Mouse (Mus musculus) monocyte, adult 59 days (primary cell): ENCODE measurements around the gene Olfr584. TPM values are rescaled to one million over a fixed set of nuclear protein-coding genes. Genes with fewer than 3 reads are reported as not detected.

Source experiments
- total RNA-seq, 2 experiments: library from RNA; stranded (reverse); gene quantifications; one replicate each; pipeline ENCODE4 v1.2.4; 2023

Gene Olfr584
- not detected for total RNA-seq

GRCm38 (mm10) chr7:103081585-103081984 lies at the start of gene Olfr584:
Olfr584 (plus strand) TSS chr7:103081885.

GRCm38 (mm10) chr7:103037724-103038123 lies 44.0 kb upstream of the Olfr584 start, which contains the start of gene Olfr582:
Olfr582 (plus strand) TSS chr7:103038024.

GRCm38 (mm10) chr7:103051000-103051399 lies 30.7 kb upstream of the Olfr584 start, which contains the start of gene Olfr583:
Olfr583 (plus strand) TSS chr7:103051300.

GRCm38 (mm10) chr7:103097420-103097819 lies 15.7 kb downstream of the Olfr584 start, which contains the start of gene Olfr585:
Olfr585 (plus strand) TSS chr7:103097720.

GRCm38 (mm10) chr7:103125538-103125937 lies 43.9 kb downstream of the Olfr584 start, which contains the start of gene Olfr586:
Olfr586 (minus strand) TSS chr7:103125638.

Other genes starting within 250 kb of the Olfr584 start
- gene Olfr566, start 223.1 kb upstream of the Olfr584 start, total RNA-seq = not detected
- gene Olfr568, start 204.8 kb upstream of the Olfr584 start, total RNA-seq = not detected
- gene Olfr569, start 191.0 kb upstream of the Olfr584 start, total RNA-seq = not detected
- gene Olfr570, start 187.3 kb upstream of the Olfr584 start, total RNA-seq = not detected
- gene Olfr571, start 164.3 kb upstream of the Olfr584 start, total RNA-seq = not detected
- not detected for gene Olfr572, start 157.5 kb upstream of the Olfr584 start, total RNA-seq
- gene Olfr573-ps1, start 139.3 kb upstream of the Olfr584 start, total RNA-seq = not detected
- gene Olfr574, start 133.4 kb upstream of the Olfr584 start, total RNA-seq = not detected
- not detected for gene Olfr575, start 123.1 kb upstream of the Olfr584 start, total RNA-seq
- gene Olfr576, start 119.2 kb upstream of the Olfr584 start, total RNA-seq = not detected
- not detected for gene Olfr577, start 105.9 kb upstream of the Olfr584 start, total RNA-seq
- gene Olfr578, start 92.6 kb upstream of the Olfr584 start, total RNA-seq = not detected
- not detected for gene Olfr582, start 43.9 kb upstream of the Olfr584 start, total RNA-seq
- gene Olfr583, start 30.6 kb upstream of the Olfr584 start, total RNA-seq = not detected
- gene Olfr585, start 15.8 kb downstream of the Olfr584 start, total RNA-seq = not detected
- not detected for gene Olfr586, start 43.8 kb downstream of the Olfr584 start, total RNA-seq
- gene Olfr588-ps1, start 59.0 kb downstream of the Olfr584 start, total RNA-seq = not detected
- not detected for gene Olfr589, start 74.5 kb downstream of the Olfr584 start, total RNA-seq
- not detected for gene Olfr591, start 96.5 kb downstream of the Olfr584 start, total RNA-seq
- gene Olfr592, start 102.9 kb downstream of the Olfr584 start, total RNA-seq = not detected
- not detected for gene Olfr593, start 130.0 kb downstream of the Olfr584 start, total RNA-seq
- not detected for gene Olfr594, start 135.1 kb downstream of the Olfr584 start, total RNA-seq
- gene Usp17ld, start 170.6 kb downstream of the Olfr584 start, total RNA-seq = not detected
- not detected for gene Olfr596, start 223.8 kb downstream of the Olfr584 start, total RNA-seq
- not detected for gene Olfr597, start 234.4 kb downstream of the Olfr584 start, total RNA-seq
- not detected for gene Olfr598, start 241.7 kb downstream of the Olfr584 start, total RNA-seq